Mouse (Mus musculus): ENCODE data around the gene Rimklb.

- TF ChIP-seq CTCF (IDR thresholded peaks at IDR 0.05; ENCODE audit: insufficient read depth, low read depth, low read length) = no peak
- TF ChIP-seq POLR2A (IDR thresholded peaks at IDR 0.05; ENCODE audit: insufficient read depth, low read depth, low read length) = no peak
Measured at GRCm38 (mm10) chr6:122411281-122411680, 87.3 kb downstream of the Rimklb start.
